Comparison of ENCODE assay signal across 21 mouse cellular contexts in genomic region chr9:79807178-79807577, GRCm38 (mm10). TPM values are rescaled to one million over a fixed set of nuclear protein-coding genes. Genes with fewer than 3 reads are reported as not detected.
DNase-seq lines count a peak whose midpoint lies in the region; ATAC-seq and TF ChIP-seq lines count a peak whose summit lies in the region.
"Had no signal": no experiment of that assay in that cellular context is flagged by ENCODE, and none has a peak within 500 bp of the region (broad histone marks: within the 10 kb centered on the region; RNA-seq: fewer than 3 reads in every experiment).

No protein-coding gene starts in this region.

- H3K27ac ChIP-seq in kidney, postnatal 0 days, result no peak overlapping the region
- H3K27ac ChIP-seq: forebrain, embryonic 15.5 days; hindbrain, embryonic 15.5 days; limb, embryonic 10.5 days; limb, embryonic 15.5 days; liver, embryonic 13.5 days; midbrain, embryonic 12.5 days; neural tube, embryonic 12.5 days had no signal

- ATAC-seq in kidney, postnatal 0 days (replicated peaks; ENCODE audit: low FRiP score, low read depth), result no peak

- WGBS in kidney, postnatal 0 days, result 48% methylated on average over 4 of the region's 4 CpGs

- no peaks in the 10 kb centered on the region for H3K9me3 ChIP-seq in kidney, postnatal 0 days (replicated peaks; ENCODE audit: low read length)
- H3K9me3 ChIP-seq: forebrain, embryonic 15.5 days; hindbrain, embryonic 15.5 days; limb, embryonic 10.5 days; limb, embryonic 15.5 days; liver, embryonic 13.5 days; megakaryocyte, embryonic 14.5 days; midbrain, embryonic 12.5 days; neural tube, embryonic 12.5 days had no signal

- H3K27me3 ChIP-seq in kidney, postnatal 0 days (ENCODE audit: insufficient read depth, low read length), result no peaks in the 10 kb centered on the region
- H3K27me3 ChIP-seq: forebrain, embryonic 15.5 days; hindbrain, embryonic 15.5 days; limb, embryonic 15.5 days; liver, embryonic 13.5 days; megakaryocyte, embryonic 14.5 days; midbrain, embryonic 12.5 days; neural tube, embryonic 12.5 days had no signal

- peak; percentile 88 for DNase-seq in heart, adult 11 months
- DNase-seq in heart, postnatal 25 days (ENCODE audit: low spot score), result no peak
- DNase-seq in kidney, postnatal 0 days (ENCODE audit: low spot score), result peak; percentile 31
- DNase-seq in kidney, adult 18-20 months, result no peak
- peak; percentile 19 for DNase-seq in lung, postnatal 10 days
- no peak for DNase-seq in lung, postnatal 25 days (ENCODE audit: low spot score)
- DNase-seq in urinary bladder, postnatal 4 days (ENCODE audit: low spot score in 2 of 2), result no peak
- DNase-seq: adrenal gland, postnatal 25 days; cerebellum, adult 18-20 months; kidney, postnatal 10 days; layer of hippocampus, adult 9-11 months; liver, embryonic 13.5 days; lung, adult 2 months had no signal

- intact Hi-C loops in heart, postnatal 25 days (cut with DNase I), result loop anchor here (1.0 kb wide), 1 partner anchor 195 kb away; no protein-coding TSS in a partner anchor

- no peak overlapping the region for H3K4me2 ChIP-seq in kidney, postnatal 0 days (ENCODE audit: low read length)
- H3K4me2 ChIP-seq: forebrain, embryonic 15.5 days; hindbrain, embryonic 15.5 days; limb, embryonic 15.5 days; liver, embryonic 13.5 days; midbrain, embryonic 12.5 days; neural tube, embryonic 12.5 days had no signal

- no peak overlapping the region for H3K9ac ChIP-seq in kidney, postnatal 0 days (ENCODE audit: low read depth, low read length)
- H3K9ac ChIP-seq: forebrain, embryonic 15.5 days; hindbrain, embryonic 15.5 days; limb, embryonic 15.5 days; liver, embryonic 13.5 days; midbrain, embryonic 12.5 days; neural tube, embryonic 12.5 days had no signal

- H3K4me3 ChIP-seq in kidney, postnatal 0 days (replicated peaks; ENCODE audit: low read depth, low read length), result no peak overlapping the region
- H3K4me3 ChIP-seq: forebrain, embryonic 15.5 days; hindbrain, embryonic 15.5 days; limb, embryonic 10.5 days; limb, embryonic 15.5 days; liver, embryonic 13.5 days; megakaryocyte, embryonic 14.5 days; midbrain, embryonic 12.5 days; myocyte; neural tube, embryonic 12.5 days had no signal

- TF ChIP-seq CTCF in kidney, postnatal 0 days (IDR thresholded peaks at IDR 0.05; ENCODE audit: low read depth), result no peak

- no peaks in the 10 kb centered on the region for H3K36me3 ChIP-seq in kidney, postnatal 0 days (ENCODE audit: insufficient read depth, low read length)
- H3K36me3 ChIP-seq: forebrain, embryonic 15.5 days; hindbrain, embryonic 15.5 days; limb, embryonic 10.5 days; limb, embryonic 15.5 days; liver, embryonic 13.5 days; midbrain, embryonic 12.5 days; neural tube, embryonic 12.5 days had no signal

- H3K4me1 ChIP-seq in kidney, postnatal 0 days (replicated peaks; ENCODE audit: insufficient read depth, low read length), result no peaks in the 10 kb centered on the region
- H3K4me1 ChIP-seq: forebrain, embryonic 15.5 days; hindbrain, embryonic 15.5 days; neural tube, embryonic 12.5 days had no signal

RNA-seq across cellular contexts. Expression of gene Tmem30a, which starts 13.9 kb away (rescaled TPM):
- 10 to 100 TPM; 53.8 to 60.6 TPM for total RNA-seq in heart, postnatal 25 days (2021)
- 97.8 and 98.0 TPM in 2 replicates for polyA plus RNA-seq in kidney, postnatal 0 days (2015; fragmentation: Nextera tagmentation; extraction: Ambion mirVana)

RNA-seq across cellular contexts. Expression of gene Cox7a2, which starts 47.5 kb away (rescaled TPM):
- total RNA-seq in heart, postnatal 25 days (2021), result 1,000 to 10,000 TPM; 1,033 to 1,133 TPM
- polyA plus RNA-seq in kidney, postnatal 0 days (2015; fragmentation: Nextera tagmentation; extraction: Ambion mirVana), result 1,196 and 1,379 TPM in 2 replicates

Comparison
In these comparisons a context has a peak if more than half of its experiments do, and no peak if none do; other contexts are left out.
1. DNase-seq: peak in heart, adult 11 months (single experiment), kidney, postnatal 0 days (single experiment) and lung, postnatal 10 days (single experiment); none in heart, postnatal 25 days (single experiment), kidney, adult 18-20 months (single experiment), lung, postnatal 25 days (single experiment) and urinary bladder, postnatal 4 days (0 of 2).